Mouse (Mus musculus) lung, embryonic 16.5 days (tissue): ENCODE measurements at regions not wholly inside any gene's neighbourhood (a gene's known extent, or its start where the extent isn't known, plus 50 kb on each side); places are given as distances from the start of the nearest gene placed in this dataset.

Experiments used
- ATAC-seq: fragments of 200-750 bp; cut with Nextera tagmentation; 2 replicates; pipeline ENCODE4 v1.8.0; 2017; ENCODE audit warnings: low read depth, mild to moderate bottlenecking, moderate library complexity
- H3K27ac ChIP-seq: fragments of 300-500 bp; sonication (generic); 2 replicates; pipeline ENCODE4 v1.5.1; 2014; ENCODE audit warnings: mild to moderate bottlenecking, control low read depth, low read length
- H3K27me3 ChIP-seq: fragments of 300-500 bp; sonication (generic); 2 replicates; pipeline ENCODE4 v1.6.1; 2014; ENCODE audit warnings: low read depth, low read length, mixed read lengths; ENCODE audit not compliant: control insufficient read depth, insufficient read depth
- H3K36me3 ChIP-seq: fragments of 300-500 bp; sonication (generic); 2 replicates; pipeline ENCODE4 v1.6.1; 2014; ENCODE audit warnings: low read length; ENCODE audit not compliant: control insufficient read depth, insufficient read depth
- H3K4me1 ChIP-seq: fragments of 300-500 bp; sonication (generic); replicated peaks from 2 replicates; pipeline ENCODE4 v1.6.1; 2014; ENCODE audit warnings: low read length, mixed read lengths; ENCODE audit not compliant: control insufficient read depth, insufficient read depth
- H3K4me2 ChIP-seq: fragments of 300-500 bp; sonication (generic); 2 replicates; pipeline ENCODE4 v1.6.1; 2014; ENCODE audit warnings: low read depth, low read length, control low read depth
- H3K4me3 ChIP-seq: fragments of 300-500 bp; sonication (generic); 2 replicates; pipeline ENCODE4 v1.5.1; 2014; ENCODE audit warnings: mild to moderate bottlenecking, low read length, control low read depth
- H3K9ac ChIP-seq: fragments of 300-500 bp; sonication (generic); 2 replicates; pipeline ENCODE4 v1.6.1; 2014; ENCODE audit warnings: low read length, control low read depth
- H3K9me3 ChIP-seq: fragments of 300-500 bp; sonication (generic); 2 replicates; pipeline ENCODE4 v1.6.1; 2016; ENCODE audit warnings: low read length; ENCODE audit not compliant: control insufficient read depth
- WGBS: fragments of 180-500 bp; shearing (Covaris S2); extraction: QIAGEN DNeasy Blood & Tissue Kit; methylation state at CpG from one replicate; pipeline ENCODE4 v1.1.7; 2014; 5-methylcytosine and 5-hydroxymethylcytosine counted together

DNA sequence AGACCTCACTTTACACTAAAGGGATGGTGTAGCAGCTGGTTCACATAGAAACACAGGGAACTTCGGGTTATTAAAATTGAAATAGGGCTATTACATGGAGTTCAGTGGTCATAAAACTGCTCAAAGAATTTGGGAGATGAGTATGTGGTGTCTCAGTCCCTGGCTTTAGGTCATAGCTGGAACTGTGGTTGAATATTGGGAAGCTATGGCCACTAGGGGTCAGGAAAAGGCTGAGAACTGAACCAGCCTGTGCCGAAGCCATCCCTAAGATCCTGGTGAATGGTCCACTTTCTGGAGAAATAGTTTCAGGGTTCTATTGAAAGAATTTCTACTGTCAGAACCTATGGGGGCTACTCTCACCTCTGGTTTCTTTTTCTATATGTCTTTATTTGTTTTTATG, 229.0 kb downstream of the Ankrd50 start:
- Histone ChIP-seq H3K9ac (no peak overlapping the region), H3K4me3 (no peak overlapping the region), H3K9me3 (peaks cover 3% of the 10 kb centered on the region; the same call in 1 of the 2 replicates), H3K27me3 (no peaks in the 10 kb centered on the region), H3K36me3 (no peaks in the 10 kb centered on the region), H3K27ac (no peak overlapping the region), H3K4me1 (no peaks in the 10 kb centered on the region; the same call in 1 of the 2 replicates), H3K4me2 (no peak overlapping the region)
- 12% methylated on average over 2 of the region's 2 CpGs for WGBS
- no peak for ATAC-seq

DNA sequence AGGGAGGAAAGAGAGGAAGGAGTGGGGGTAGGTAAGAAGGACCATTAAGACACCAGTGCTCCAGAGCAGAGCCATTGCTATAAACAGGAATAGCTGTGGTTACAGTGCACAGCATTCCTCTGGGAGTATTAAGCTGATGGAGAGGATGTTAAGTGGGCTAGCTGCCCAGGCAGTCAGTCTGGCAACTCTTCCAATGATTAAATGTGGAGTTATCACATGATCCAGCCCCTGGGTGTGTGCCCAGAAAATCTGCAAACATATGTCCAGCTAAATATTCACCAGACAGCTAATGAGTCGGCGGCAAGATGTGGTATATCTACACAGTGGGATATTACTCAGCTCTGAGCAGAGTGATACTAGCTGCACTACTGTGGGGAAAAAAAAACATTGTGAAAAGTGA, 229.7 kb downstream of the Ankrd50 start:
- Histone ChIP-seq H3K27ac (no peak overlapping the region), H3K4me1 (no peaks in the 10 kb centered on the region; the same call in 1 of the 2 replicates), H3K4me3 (no peak overlapping the region), H3K27me3 (no peaks in the 10 kb centered on the region), H3K36me3 (no peaks in the 10 kb centered on the region), H3K4me2 (no peak overlapping the region), H3K9me3 (peaks cover 3% of the 10 kb centered on the region; the same call in 1 of the 2 replicates), H3K9ac (no peak overlapping the region)
- ATAC-seq: peak; percentile 94
- WGBS: 13% methylated on average over 2 of the region's 2 CpGs

DNA sequence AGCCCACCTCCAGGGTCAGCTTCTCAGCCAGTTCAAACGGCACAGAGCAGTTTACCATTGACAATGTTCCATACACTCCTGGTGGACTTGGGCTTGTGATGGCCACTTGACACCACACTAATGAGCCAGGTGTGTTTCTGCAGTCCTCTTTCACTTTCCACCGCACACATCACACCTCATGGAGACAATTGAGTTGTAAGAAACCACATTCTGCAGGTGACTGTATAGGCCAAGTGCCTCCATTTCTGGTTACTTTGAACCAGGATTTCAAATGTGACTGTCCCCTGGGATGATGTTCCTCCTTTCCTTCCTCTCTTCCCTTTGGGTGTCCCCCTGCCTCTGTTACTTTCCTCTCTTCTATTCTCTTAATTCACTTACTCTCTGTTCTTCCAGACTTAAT, 233.1 kb downstream of the Ankrd50 start:
- Histone ChIP-seq H3K27ac (no peak overlapping the region), H3K4me2 (no peak overlapping the region), H3K36me3 (no peaks in the 10 kb centered on the region), H3K27me3 (no peaks in the 10 kb centered on the region), H3K4me1 (no peaks in the 10 kb centered on the region; the same call in 1 of the 2 replicates), H3K9me3 (peaks cover 3% of the 10 kb centered on the region; the same call in 1 of the 2 replicates), H3K4me3 (no peak overlapping the region), H3K9ac (no peak overlapping the region)
- no peak for ATAC-seq
- WGBS: 42% methylated on average over 2 of the region's 2 CpGs

- no peak for ATAC-seq
- H3K9ac ChIP-seq: no peak overlapping the region
- no peak overlapping the region for H3K4me3 ChIP-seq
- peaks cover 3% of the 10 kb centered on the region; the same call in 1 of the 2 replicates for H3K9me3 ChIP-seq
- no peaks in the 10 kb centered on the region for H3K27me3 ChIP-seq
- no peaks in the 10 kb centered on the region; the same call in 1 of the 2 replicates for H3K4me1 ChIP-seq
- 63% methylated on average over 5 of the region's 5 CpGs for WGBS
- H3K36me3 ChIP-seq: no peaks in the 10 kb centered on the region
- no peak overlapping the region for H3K27ac ChIP-seq
- no peak overlapping the region for H3K4me2 ChIP-seq
Measured at GRCm38 (mm10) chr3:38250552-38250951, 234.1 kb downstream of the Ankrd50 start.

DNA sequence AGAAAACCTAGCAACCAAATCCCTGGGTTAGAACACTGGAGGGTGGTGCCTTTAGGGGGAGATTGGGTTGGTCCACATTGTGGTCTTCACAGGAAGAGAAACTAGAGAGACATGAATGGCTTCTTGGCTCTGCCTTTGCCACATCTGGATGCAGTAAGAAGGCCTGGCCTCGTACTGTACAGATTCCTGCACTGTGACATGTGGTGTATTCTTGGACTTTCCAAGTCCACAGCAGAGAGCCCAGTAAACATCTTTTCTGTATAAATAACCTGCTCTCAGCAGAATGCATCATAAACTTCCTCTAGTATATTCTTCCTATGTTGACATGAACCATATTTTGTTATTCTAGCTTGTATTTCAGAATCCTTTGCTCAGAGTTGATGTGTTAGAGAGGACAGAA, 235.7 kb downstream of the Ankrd50 start:
- Histone ChIP-seq H3K9me3 (no peaks in the 10 kb centered on the region), H3K27me3 (no peaks in the 10 kb centered on the region), H3K4me3 (no peak overlapping the region), H3K27ac (no peak overlapping the region), H3K4me1 (no peaks in the 10 kb centered on the region), H3K36me3 (no peaks in the 10 kb centered on the region), H3K4me2 (no peak overlapping the region), H3K9ac (no peak overlapping the region)
- ATAC-seq: no peak
- 50% methylated on average over 1 of the region's 1 CpGs for WGBS

- Histone ChIP-seq H3K27ac (no peak overlapping the region), H3K27me3 (no peaks in the 10 kb centered on the region), H3K9ac (no peak overlapping the region), H3K4me3 (no peak overlapping the region), H3K36me3 (no peaks in the 10 kb centered on the region), H3K4me1 (no peaks in the 10 kb centered on the region), H3K4me2 (no peak overlapping the region), H3K9me3 (no peaks in the 10 kb centered on the region; the same call in 1 of the 2 replicates)
- 70% methylated on average over 2 of the region's 2 CpGs for WGBS
- no peak for ATAC-seq
Measured at GRCm38 (mm10) chr3:38246439-38246838, 238.2 kb downstream of the Ankrd50 start.

GRCm38 (mm10) chr3:38243209-38243608, 241.4 kb downstream of the Ankrd50 start:
- Histone ChIP-seq H3K4me1 (no peaks in the 10 kb centered on the region), H3K4me2 (no peak overlapping the region), H3K4me3 (no peak overlapping the region), H3K36me3 (no peaks in the 10 kb centered on the region), H3K27ac (no peak overlapping the region), H3K27me3 (no peaks in the 10 kb centered on the region), H3K9me3 (no peaks in the 10 kb centered on the region; the same call in 1 of the 2 replicates), H3K9ac (no peak overlapping the region)
- no peak for ATAC-seq
- WGBS: 84% methylated on average over 3 of the region's 3 CpGs

DNA sequence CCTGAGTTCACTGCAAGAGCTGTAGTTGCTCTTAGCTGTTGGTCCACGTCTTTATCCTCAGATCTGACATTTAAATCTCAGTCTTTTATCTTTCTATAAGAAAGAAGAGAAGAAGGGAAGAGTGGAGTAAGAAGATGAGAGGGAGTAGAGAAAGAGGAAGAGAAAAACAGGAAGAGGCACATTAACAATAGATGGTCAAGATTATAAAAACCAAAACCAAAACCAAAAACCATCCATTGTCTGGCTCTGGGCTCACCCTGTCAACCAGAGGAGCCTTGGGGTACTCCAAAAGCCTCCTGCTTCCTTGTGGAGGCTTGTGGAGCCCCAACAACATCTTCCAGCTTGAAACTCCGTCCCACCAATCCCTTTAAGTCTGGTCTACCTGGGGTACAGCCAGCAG, 247.0 kb downstream of the Ankrd50 start:
- H3K27ac ChIP-seq: no peak overlapping the region
- H3K9me3 ChIP-seq: no peaks in the 10 kb centered on the region; the same call in 1 of the 2 replicates
- H3K27me3 ChIP-seq: no peaks in the 10 kb centered on the region
- H3K4me2 ChIP-seq: no peak overlapping the region
- WGBS: 63% methylated on average over 2 of the region's 2 CpGs
- no peaks in the 10 kb centered on the region for H3K36me3 ChIP-seq
- peaks cover 2% of the 10 kb centered on the region for H3K4me1 ChIP-seq
- H3K4me3 ChIP-seq: no peak overlapping the region
- no peak for ATAC-seq
- no peak overlapping the region for H3K9ac ChIP-seq

- Histone ChIP-seq H3K4me1 (peaks cover 13% of the 10 kb centered on the region), H3K9me3 (no peaks in the 10 kb centered on the region), H3K9ac (no peak overlapping the region), H3K27ac (no peak overlapping the region), H3K4me2 (peak overlapping the region; percentile 32; the same call in 1 of the 2 replicates), H3K27me3 (no peaks in the 10 kb centered on the region), H3K36me3 (no peaks in the 10 kb centered on the region), H3K4me3 (peak overlapping the region; percentile 10; the same call in 1 of the 2 replicates)
- WGBS: 63% methylated on average over 9 of the region's 9 CpGs
- ATAC-seq: no peak
Measured at GRCm38 (mm10) chr3:38235736-38236083, 248.9 kb downstream of the Ankrd50 start.
